Mouse (Mus musculus) lung, postnatal 0 days (tissue): ENCODE measurements around the gene Cyb5b. TPM values are rescaled to one million over a fixed set of nuclear protein-coding genes. Genes with fewer than 3 reads are reported as not detected.
A peak's percentile ranks its signal among the peaks of the same experiment; 100 is the strongest.

Experiments used
- ATAC-seq: fragments of 200-750 bp; cut with Nextera tagmentation; 2 replicates; pipeline ENCODE4 v1.8.0; 2017; ENCODE audit warnings: moderate library complexity
- DNase-seq: peaks from one replicate; pipeline ENCODE4 v3.0.0-alpha.2; 2016; ENCODE audit warnings: low spot score
- H3K27ac ChIP-seq: fragments of 300-500 bp; sonication (generic); 2 replicates; pipeline ENCODE4 v1.5.1; 2014; ENCODE audit warnings: antibody characterized with exemption, mild to moderate bottlenecking, low read length, mixed read lengths
- H3K27me3 ChIP-seq: fragments of 300-500 bp; sonication (generic); replicated peaks from 2 replicates; pipeline ENCODE4 v1.6.1; 2014; ENCODE audit warnings: low read length, mixed read lengths; ENCODE audit not compliant: insufficient read depth
- H3K36me3 ChIP-seq: fragments of 300-500 bp; sonication (generic); 2 replicates; pipeline ENCODE4 v1.6.1; 2014; ENCODE audit warnings: low read length, mixed read lengths; ENCODE audit not compliant: insufficient read depth
- H3K4me1 ChIP-seq: fragments of 300-500 bp; sonication (generic); 2 replicates; pipeline ENCODE4 v1.6.1; 2014; ENCODE audit warnings: antibody characterized with exemption, low read depth, low read length, mixed read lengths; ENCODE audit not compliant: insufficient read depth
- H3K4me2 ChIP-seq: fragments of 300-500 bp; sonication (generic); replicated peaks from 2 replicates; pipeline ENCODE4 v1.6.1; 2014; ENCODE audit warnings: low read depth, mild to moderate bottlenecking, low read length, moderate library complexity, mixed read lengths
- H3K4me3 ChIP-seq: fragments of 300-500 bp; sonication (generic); 2 replicates; pipeline ENCODE4 v1.5.1; 2014; ENCODE audit warnings: low read depth, low read length
- H3K9ac ChIP-seq: fragments of 300-500 bp; sonication (generic); replicated peaks from 2 replicates; pipeline ENCODE4 v1.6.1; 2014; ENCODE audit warnings: low read depth, mild to moderate bottlenecking
- H3K9me3 ChIP-seq: fragments of 300-500 bp; sonication (generic); 2 replicates; pipeline ENCODE4 v1.6.1; 2016; ENCODE audit warnings: low read length, mixed read lengths
- CTCF ChIP-seq: IDR thresholded peaks from 2 replicates; pipeline ENCODE4 v1.5.1; 2016; ENCODE audit warnings: antibody characterized with exemption, mild to moderate bottlenecking
- EP300 ChIP-seq: IDR thresholded peaks from 2 replicates; pipeline ENCODE4 v1.6.1; 2016; ENCODE audit warnings: antibody characterized with exemption, mild to moderate bottlenecking, control low read depth
- WGBS: fragments of 180-500 bp; shearing (Covaris S2); extraction: QIAGEN DNeasy Blood & Tissue Kit; methylation state at CpG from one replicate; pipeline ENCODE4 v1.1.7; 2014; 5-methylcytosine and 5-hydroxymethylcytosine counted together
- polyA plus RNA-seq: library from polyadenylated mRNA; unstranded; fragments of >200 nt; fragmentation: Nextera tagmentation; extraction: Ambion mirVana; gene quantifications from 2 replicates; pipeline ENCODE4 v1.2.1, GENCODE M21; 2015

The Cyb5b gene
- polyA plus RNA-seq, 1 experiment from 2014 or later, result 58.4 TPM

DNA sequence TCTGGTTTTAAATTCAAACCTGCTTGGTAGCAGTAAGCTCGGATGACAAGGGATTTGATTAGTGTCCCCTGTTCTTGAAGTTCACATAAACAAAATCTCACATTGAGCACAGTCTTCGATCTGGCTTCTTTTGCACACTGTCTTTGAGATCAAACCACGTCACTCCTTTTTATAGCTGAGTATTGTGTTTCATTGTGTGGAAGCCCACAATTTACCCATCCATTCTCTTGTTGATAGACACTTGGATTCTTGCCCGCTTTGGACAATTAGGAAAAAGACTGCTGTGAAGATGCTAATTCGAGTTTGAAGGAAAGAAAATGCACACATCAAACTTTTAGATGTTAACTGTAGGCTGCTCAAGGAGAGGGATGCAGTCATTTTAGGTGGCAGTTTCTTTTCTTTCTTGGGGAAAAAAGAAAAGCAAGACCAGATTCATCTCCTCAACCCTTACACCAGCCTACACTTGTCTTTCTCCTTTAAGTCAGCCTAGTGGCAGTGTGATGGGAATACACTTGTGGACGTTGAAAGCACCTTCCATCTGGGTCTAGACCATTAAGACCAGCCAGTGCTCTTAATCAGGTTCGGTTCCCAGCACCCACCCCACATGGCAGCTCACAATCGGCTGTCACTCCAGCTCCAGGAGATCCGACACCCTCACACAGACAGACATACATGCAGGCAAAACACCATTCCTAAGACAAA is 39.7 kb upstream of the Cyb5b start:
- 69% methylated on average over 9 of the region's 9 CpGs for WGBS
- H3K4me1 ChIP-seq, result no peaks in the 10 kb centered on the region; the same call in 1 of the 2 replicates
- TF ChIP-seq CTCF (no peak), EP300 (no peak)
- ATAC-seq (no peak), DNase-seq (no peak)
- H3K9ac ChIP-seq, result no peak overlapping the region
- no peak overlapping the region for H3K27ac ChIP-seq
- H3K27me3 ChIP-seq, result no peaks in the 10 kb centered on the region
- no peak overlapping the region for H3K4me2 ChIP-seq
- no peaks in the 10 kb centered on the region for H3K9me3 ChIP-seq
- no peaks in the 10 kb centered on the region for H3K36me3 ChIP-seq
- no peak overlapping the region for H3K4me3 ChIP-seq

DNA sequence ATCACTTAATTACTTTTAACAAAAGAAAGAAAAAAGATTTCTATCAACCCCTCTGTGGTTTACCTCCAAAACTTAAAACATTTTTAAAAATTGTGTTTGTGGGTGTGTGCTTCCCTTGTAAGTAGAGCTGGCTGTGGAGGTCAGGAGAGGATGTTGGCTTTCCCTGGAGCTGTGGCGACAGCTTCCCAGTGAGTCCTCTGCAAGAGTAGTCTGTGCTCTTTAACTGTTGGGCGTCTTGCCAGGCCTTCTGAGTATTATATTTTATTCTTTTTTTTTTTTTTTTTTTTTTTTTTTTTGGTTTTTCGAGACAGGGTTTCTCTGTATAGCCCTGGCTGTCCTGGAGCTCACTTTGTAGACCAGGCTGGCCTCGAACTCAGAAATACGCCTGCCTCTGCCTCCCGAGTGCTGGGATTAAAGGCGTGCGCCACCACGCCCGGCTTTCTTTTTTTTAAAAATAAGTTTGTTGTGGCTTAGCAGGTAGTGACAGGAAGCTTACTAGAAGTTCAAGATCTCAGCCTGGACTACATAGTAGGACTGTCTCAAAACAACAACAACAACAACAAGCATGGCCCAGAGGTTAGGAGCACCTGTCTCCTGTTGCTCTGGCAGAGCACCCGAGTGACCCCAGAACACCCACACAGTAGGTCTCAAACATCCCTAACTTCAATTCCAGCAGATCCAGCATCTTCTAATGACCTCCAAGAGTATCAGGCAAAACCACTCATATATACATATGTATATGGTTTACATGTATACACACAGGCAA is 38.9 kb upstream of the Cyb5b start:
- DNase-seq (peak; percentile 58), ATAC-seq (no peak)
- no peaks in the 10 kb centered on the region for H3K9me3 ChIP-seq
- H3K4me2 ChIP-seq, result no peak overlapping the region
- WGBS, result 69% methylated on average over 9 of the region's 11 CpGs
- H3K4me3 ChIP-seq, result no peak overlapping the region
- no peaks in the 10 kb centered on the region for H3K27me3 ChIP-seq
- H3K27ac ChIP-seq, result no peak overlapping the region
- no peaks in the 10 kb centered on the region; the same call in 1 of the 2 replicates for H3K4me1 ChIP-seq
- TF ChIP-seq EP300, result no peak
- TF ChIP-seq CTCF, result no peak
- H3K9ac ChIP-seq, result no peak overlapping the region
- H3K36me3 ChIP-seq, result no peaks in the 10 kb centered on the region

DNA sequence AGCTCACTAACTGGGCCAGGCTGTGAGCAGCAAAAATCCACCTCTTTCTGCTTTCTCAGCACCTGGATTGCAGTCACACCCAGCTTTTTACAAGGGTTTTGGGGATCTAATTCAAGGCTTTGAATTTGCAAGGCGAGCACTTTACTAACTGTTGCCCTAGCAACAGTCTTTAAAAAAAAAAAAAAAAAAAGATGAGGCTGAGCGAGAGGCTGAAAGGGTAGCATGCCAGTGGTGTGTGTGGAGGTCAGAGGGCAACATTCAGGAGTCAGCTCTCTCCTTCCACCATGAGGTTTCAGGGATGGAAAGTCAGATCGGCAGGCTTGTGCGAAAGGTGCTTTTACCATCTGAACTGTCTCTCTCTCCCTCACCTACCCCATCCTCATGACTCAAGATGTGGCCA is 37.2 kb upstream of the Cyb5b start:
- ATAC-seq (no peak), DNase-seq (no peak)
- no peaks in the 10 kb centered on the region for H3K36me3 ChIP-seq
- H3K4me2 ChIP-seq, result no peak overlapping the region
- H3K27ac ChIP-seq, result no peak overlapping the region
- H3K4me1 ChIP-seq, result peaks cover 3% of the 10 kb centered on the region; the same call in 1 of the 2 replicates
- H3K9me3 ChIP-seq, result no peaks in the 10 kb centered on the region
- no peak overlapping the region for H3K4me3 ChIP-seq
- TF ChIP-seq CTCF, result no peak
- TF ChIP-seq EP300, result no peak
- H3K9ac ChIP-seq, result no peak overlapping the region
- 64% methylated on average over 4 of the region's 4 CpGs for WGBS
- no peaks in the 10 kb centered on the region for H3K27me3 ChIP-seq

DNA sequence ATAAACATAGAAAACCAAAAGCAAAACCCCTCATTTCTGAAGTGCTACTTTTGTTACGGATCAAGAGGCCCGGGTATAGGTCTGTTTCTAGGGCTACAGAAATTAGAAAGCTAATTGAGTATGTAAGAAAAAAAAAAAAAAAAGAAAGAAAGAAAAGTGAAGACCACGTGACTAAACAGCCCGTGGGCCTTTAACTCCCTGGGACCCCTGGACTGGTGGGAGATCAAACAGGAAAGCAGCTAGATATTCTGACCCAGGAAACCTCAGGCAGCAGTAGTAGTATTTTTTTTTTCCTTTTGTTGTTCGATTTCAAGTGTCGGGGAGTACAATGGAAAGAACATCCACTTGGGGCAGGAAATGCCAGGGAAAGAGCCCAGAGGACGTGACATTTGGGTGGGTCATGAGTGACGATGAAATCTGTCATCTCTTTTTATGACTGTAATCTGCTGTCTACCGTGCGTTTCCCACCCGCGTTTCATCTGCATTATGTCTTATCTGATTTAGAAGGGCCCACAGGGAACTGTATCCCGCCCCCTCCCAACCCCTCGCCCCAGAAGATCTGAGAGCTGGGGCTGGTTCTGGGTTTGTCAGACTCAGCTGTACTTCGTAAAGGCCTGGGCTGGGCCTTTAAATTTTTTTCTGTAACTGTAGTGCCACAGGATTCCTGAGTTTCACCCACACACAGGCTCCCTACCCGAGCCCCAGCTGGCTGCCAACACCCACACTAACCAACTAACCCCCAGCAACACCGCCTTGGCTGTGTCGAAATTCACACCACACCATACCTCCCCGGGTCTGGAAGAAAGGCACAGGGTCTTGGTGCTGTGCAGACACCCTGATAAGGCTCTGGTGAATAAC is 36.1 kb upstream of the Cyb5b start:
- Histone ChIP-seq H3K27me3 (no peaks in the 10 kb centered on the region), H3K4me1 (peaks cover 3% of the 10 kb centered on the region; the same call in 1 of the 2 replicates), H3K9me3 (no peaks in the 10 kb centered on the region), H3K4me3 (no peak overlapping the region), H3K4me2 (peak overlapping the region; percentile 21; the same call in 1 of the 2 replicates), H3K9ac (0 out of 2 replicates have a peak overlapping the region, but pooled peaks have one; percentile 16), H3K36me3 (no peaks in the 10 kb centered on the region), H3K27ac (peak overlapping the region; percentile 74)
- ATAC-seq (peak; percentile 29), DNase-seq (peak; percentile 55)
- 0 out of 2 replicates have a peak, but pooled peaks have one; percentile 19 for TF ChIP-seq CTCF
- no peak; the same call in 1 of the 2 replicates for TF ChIP-seq EP300
- 23% methylated on average over 19 of the region's 19 CpGs for WGBS

DNA sequence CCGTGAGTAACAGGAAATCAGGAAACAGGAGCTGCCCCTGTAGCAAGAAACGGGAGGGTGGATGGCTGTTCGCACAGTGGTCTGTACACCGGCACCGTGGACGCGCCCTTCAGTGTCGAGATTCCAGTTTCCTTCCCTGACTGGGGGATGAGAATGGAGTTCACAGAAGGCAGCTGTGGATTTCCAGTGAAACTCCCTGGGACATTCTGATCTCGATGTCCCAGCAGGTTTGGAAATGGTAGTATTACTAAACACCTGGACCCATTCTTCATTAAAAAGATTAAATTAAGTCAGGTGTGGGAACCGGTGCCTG is 35.5 kb upstream of the Cyb5b start:
- H3K27ac ChIP-seq, result peak overlapping the region; percentile 74
- 0 out of 2 replicates have a peak overlapping the region, but pooled peaks have one; percentile 16 for H3K9ac ChIP-seq
- peaks cover 3% of the 10 kb centered on the region; the same call in 1 of the 2 replicates for H3K4me1 ChIP-seq
- ATAC-seq (peak; percentile 6; the same call in 1 of the 2 replicates), DNase-seq (no peak)
- WGBS, result 46% methylated on average over 10 of the region's 10 CpGs
- no peaks in the 10 kb centered on the region for H3K27me3 ChIP-seq
- no peak overlapping the region for H3K4me3 ChIP-seq
- H3K36me3 ChIP-seq, result no peaks in the 10 kb centered on the region
- H3K9me3 ChIP-seq, result no peaks in the 10 kb centered on the region
- H3K4me2 ChIP-seq, result peak overlapping the region; percentile 21; the same call in 1 of the 2 replicates
- no peak for TF ChIP-seq EP300
- no peak for TF ChIP-seq CTCF
